Mouse (Mus musculus) testis, postnatal 14 days (tissue): ENCODE data around the gene Bche.

Experiments
- DNase-seq: peaks from one replicate; pipeline ENCODE4 v3.0.0; 2021; ENCODE audit warnings: low spot score

Bche gene

GRCm38 (mm10) chr3:73708410-73708714 is at the start of gene Bche:
TSS of gene Bche (minus strand) at chr3:73708415.
- no peak for DNase-seq

GRCm38 (mm10) chr3:73741998-73742397 is 33.8 kb upstream of the Bche start:
- DNase-seq = no peak

GRCm38 (mm10) chr3:73731677-73732076 is 23.5 kb upstream of the Bche start:
- DNase-seq = no peak

- no peak for DNase-seq
Observed at GRCm38 (mm10) chr3:73729511-73729910, 21.3 kb upstream of the Bche start.

GRCm38 (mm10) chr3:73725711-73726110 is 17.5 kb upstream of the Bche start:
- DNase-seq = no peak

GRCm38 (mm10) chr3:73724869-73725268 is 16.7 kb upstream of the Bche start:
- no peak for DNase-seq

- DNase-seq = no peak
Observed at GRCm38 (mm10) chr3:73717610-73718284, 9.5 kb upstream of the Bche start.

- no peak for DNase-seq
Observed at GRCm38 (mm10) chr3:73709871-73710270, 1.7 kb upstream of the Bche start.

- DNase-seq = peak; percentile 73
Observed at GRCm38 (mm10) chr3:73707461-73708409, 480 bp downstream of the Bche start.

GRCm38 (mm10) chr3:73706544-73706943 is 1.7 kb downstream of the Bche start:
- DNase-seq = no peak

GRCm38 (mm10) chr3:73698889-73699288 is 9.3 kb downstream of the Bche start:
- DNase-seq = no peak

- DNase-seq = no peak
Observed at GRCm38 (mm10) chr3:73673333-73673732, 34.9 kb downstream of the Bche start.

- DNase-seq = no peak
Observed at GRCm38 (mm10) chr3:73668172-73668571, 40.0 kb downstream of the Bche start.

- no peak for DNase-seq
Observed at GRCm38 (mm10) chr3:73667245-73668131, 40.7 kb downstream of the Bche start.

GRCm38 (mm10) chr3:73650281-73650680 is 57.9 kb downstream of the Bche start:
- DNase-seq = no peak

- DNase-seq = no peak
Observed at GRCm38 (mm10) chr3:73647064-73647463, 61.2 kb downstream of the Bche start.

GRCm38 (mm10) chr3:73611421-73611820 is 96.8 kb downstream of the Bche start:
- DNase-seq = no peak

- no peak for DNase-seq
Observed at GRCm38 (mm10) chr3:73591757-73592533, 116.3 kb downstream of the Bche start.
